Mouse (Mus musculus): ENCODE results near the gene Lhfpl2.

Lhfpl2 gene

DNA sequence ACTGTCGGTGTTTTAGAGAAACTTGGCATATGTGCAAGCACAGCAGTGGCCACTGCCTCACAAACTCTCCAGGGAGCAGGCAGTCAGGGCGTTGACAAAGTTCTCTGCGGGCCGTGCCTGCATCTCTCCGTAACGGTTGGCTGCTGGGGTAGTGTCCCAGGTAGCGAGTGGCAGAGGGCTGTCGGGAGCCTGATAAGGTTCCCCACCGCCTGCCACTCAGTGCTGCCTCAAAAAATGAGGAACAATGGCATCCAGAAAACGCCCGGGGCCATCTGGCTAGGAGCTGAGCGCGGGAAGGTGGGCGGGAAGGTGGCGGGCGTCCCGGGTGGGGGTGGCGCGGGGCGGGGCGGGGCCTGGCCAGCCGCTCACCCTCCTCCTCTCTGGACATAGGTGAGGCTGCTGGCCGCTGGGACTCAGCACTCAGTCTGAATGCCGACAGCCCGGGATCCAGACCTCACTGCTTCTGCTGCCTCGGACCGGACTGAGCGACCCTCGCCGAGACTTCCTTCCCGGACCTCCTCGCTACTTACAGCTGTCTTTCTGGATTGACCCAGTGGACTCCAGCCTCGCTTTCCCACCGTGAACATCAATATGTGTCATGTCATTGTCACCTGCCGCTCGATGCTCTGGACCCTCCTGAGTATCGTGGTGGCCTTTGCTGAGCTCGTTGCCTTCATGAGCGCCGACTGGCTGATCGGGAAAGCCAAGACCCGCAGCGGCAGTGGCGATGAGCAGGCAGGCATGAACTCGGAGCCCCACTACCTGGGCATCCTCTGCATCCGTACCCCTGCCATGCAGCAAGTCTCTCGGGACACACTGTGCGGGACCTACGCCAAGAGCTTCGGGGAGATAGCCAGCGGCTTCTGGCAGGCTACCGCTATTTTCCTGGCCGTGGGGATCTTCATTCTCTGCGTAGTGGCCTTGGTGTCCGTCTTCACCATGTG, 116.3 kb downstream of the Lhfpl2 start:
- in situ Hi-C loops (cut with MboI, MseI), result no loop called here

DNA sequence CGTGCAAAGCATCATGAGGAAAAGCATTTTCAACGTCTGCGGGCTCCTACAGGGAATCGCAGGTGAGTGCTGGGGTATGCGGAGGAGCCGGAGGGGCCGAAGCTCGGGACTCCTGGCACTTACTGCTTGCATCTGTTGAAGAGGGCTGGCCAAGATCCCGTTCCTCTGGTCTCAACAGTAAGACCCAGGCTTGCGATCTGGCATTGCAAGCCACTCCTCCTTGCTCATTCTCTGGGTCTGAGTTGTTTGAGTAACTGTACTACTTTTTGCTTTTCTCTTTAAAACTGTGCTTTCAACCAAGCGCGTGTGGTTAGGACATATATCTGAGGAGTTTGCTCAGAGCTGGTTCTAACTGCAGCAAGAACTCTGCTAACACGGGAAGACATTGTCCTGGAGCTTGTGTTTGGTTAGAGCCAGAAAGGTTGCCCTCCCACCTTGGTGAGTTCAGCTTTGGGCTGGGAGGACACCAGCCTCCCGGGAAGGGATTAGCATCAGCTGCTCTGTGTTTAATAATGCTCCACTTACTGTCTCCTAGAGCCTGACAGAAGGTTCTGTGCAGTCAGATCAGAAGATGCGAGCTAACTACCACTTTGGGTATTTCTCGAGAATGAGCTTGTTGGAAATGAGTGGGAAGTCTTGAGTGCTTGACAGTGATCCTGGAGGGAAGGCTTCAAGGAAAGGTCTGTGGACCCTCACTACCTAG, 117.1 kb downstream of the Lhfpl2 start:
- in situ Hi-C loops (cut with MboI, MseI), result no loop called here

- in situ Hi-C loops (cut with MboI, MseI), result no loop called here
Observed at GRCm38 (mm10) chr13:94175379-94176050, 117.9 kb downstream of the Lhfpl2 start.

- in situ Hi-C loops (cut with MboI, MseI), result no loop called here
Observed at GRCm38 (mm10) chr13:94177148-94177547, 119.6 kb downstream of the Lhfpl2 start.

- in situ Hi-C loops (cut with MboI, MseI), result no loop called here
Observed at GRCm38 (mm10) chr13:94178401-94179040, 120.9 kb downstream of the Lhfpl2 start.

DNA sequence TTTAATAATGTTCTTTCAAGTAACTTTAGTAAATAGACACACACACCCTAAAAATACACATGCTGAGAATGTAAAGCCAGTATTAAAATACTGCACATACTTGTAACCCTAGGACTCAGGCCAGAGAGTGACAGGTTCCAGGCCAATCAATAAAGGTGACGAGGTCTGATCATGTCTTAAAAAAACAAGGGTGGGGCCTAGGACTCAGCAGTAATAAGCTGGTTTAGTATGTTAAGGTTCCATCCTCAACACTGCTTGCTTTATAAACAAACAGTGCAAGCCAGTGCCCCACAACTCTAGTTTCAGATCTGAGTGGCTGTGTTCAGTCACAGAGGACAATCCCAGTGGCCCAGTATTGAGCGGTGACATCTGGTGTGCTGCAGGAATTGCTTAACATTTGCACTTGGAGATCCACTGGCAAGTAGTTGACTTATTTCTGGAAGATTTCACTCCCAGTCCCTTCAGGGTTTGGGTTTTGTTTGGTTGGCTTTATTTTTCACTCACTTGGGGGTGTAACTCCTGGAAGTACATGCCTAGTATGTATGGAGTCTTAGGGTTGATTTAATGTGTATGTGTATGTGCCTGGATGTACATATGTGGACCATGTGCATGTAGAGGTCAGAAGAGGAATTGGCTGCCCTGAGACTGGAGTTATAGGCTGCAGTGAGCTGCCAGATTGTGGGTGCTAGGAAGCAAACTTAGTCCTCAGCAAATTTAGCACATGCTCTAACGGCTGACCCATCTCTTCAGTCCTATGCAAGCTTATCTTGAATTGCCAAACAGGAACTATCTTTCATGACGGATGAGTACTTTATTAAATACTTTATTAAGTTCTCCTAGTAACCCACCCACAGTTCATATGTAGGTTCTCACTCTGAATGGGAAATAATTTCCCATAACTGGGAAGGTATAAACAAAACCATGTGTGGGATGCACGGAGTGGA, 123.2 kb downstream of the Lhfpl2 start:
- in situ Hi-C loops (cut with MboI, MseI), result no loop called here

- in situ Hi-C loops (cut with MboI, MseI), result no loop called here
Observed at GRCm38 (mm10) chr13:94182026-94182425, 124.4 kb downstream of the Lhfpl2 start.

GRCm38 (mm10) chr13:94183372-94184021, 125.9 kb downstream of the Lhfpl2 start:
- in situ Hi-C loops (cut with MboI, MseI), result no loop called here

DNA sequence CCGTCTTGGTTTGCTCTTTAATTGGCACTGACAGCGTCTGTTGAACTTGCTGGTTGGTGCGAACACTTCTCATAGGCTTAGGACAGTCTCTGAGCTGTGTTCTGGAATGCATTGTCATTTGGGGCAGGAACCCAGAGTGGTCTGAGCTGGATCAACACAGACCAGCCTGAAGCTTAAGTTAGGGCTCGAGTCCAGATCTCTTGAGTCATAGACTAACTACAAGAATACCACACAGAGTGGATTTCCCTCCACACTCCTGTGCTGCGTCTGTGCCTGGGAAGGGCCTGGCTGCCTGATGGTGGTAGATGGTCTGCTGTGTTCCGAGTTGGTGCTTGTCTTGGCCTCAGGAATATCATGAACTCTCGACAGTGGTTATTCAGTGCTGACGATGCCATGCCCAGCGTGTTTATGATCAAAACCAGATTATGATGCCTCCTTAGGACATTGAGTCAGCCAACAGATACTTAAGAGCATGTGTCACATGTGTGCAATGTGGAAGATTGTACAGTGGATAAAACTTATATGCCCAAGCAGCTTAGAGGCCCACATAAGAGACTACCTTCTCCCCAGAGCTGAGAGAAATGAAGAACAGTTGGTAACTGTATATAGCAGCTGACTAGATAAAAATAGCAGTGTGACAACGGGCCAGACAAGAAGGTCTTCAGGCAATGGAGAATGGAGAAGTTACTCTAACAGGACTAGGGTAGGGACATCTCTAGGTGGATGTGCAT, 127.3 kb downstream of the Lhfpl2 start:
- in situ Hi-C loops (cut with MboI, MseI), result no loop called here

- in situ Hi-C loops (cut with MboI, MseI), result no loop called here
Observed at GRCm38 (mm10) chr13:94185631-94186030, 128.0 kb downstream of the Lhfpl2 start.

GRCm38 (mm10) chr13:94188200-94189086, 130.8 kb downstream of the Lhfpl2 start:
- in situ Hi-C loops (cut with MboI, MseI), result no loop called here

DNA sequence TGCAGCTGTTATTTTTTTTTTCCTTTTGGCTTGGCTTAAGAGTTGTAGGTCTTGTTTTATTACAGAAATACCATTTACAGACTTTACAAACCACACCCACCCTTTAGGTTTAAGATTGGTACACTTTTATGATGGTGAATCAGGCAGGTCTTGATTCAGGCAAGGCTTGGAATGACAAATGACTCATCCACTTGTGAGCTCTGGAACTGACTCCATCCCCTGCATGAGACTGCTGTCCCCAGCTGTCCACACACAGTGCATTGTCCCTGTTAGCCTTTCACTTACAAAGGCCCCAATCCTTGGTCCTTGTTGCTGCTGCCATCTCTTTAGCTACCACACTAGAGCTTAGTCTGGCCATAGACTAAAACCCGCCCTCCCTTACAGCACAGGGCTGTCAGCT, 132.8 kb downstream of the Lhfpl2 start:
- in situ Hi-C loops (cut with MboI, MseI), result no loop called here

DNA sequence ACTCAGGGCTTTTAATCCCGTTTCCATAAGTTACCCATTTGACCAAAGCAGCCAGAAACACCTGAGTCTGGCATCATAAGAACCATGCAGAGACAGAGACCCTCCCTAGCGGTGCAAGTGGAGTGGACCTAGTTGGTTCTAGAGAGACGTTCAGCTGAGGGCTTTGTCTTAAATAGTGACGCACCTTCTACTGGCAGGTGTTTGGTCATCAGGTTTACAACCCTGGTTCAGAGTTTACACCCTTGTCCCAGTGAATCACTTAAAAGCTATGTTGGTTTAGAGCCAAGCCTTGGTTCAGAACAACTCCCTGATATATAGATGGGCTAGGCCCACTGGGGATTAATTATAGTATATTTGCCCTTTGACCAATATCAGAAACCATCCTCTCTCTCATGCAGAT, 135.6 kb downstream of the Lhfpl2 start:
- in situ Hi-C loops (cut with MboI, MseI), result no loop called here

- in situ Hi-C loops (cut with MboI, MseI), result no loop called here
Observed at GRCm38 (mm10) chr13:94198616-94199015, 141.0 kb downstream of the Lhfpl2 start.

- in situ Hi-C loops (cut with MboI, MseI), result no loop called here
Observed at GRCm38 (mm10) chr13:94199829-94200228, 142.2 kb downstream of the Lhfpl2 start.

- in situ Hi-C loops (cut with MboI, MseI), result no loop called here
Observed at GRCm38 (mm10) chr13:94205234-94205633, 147.6 kb downstream of the Lhfpl2 start.

DNA sequence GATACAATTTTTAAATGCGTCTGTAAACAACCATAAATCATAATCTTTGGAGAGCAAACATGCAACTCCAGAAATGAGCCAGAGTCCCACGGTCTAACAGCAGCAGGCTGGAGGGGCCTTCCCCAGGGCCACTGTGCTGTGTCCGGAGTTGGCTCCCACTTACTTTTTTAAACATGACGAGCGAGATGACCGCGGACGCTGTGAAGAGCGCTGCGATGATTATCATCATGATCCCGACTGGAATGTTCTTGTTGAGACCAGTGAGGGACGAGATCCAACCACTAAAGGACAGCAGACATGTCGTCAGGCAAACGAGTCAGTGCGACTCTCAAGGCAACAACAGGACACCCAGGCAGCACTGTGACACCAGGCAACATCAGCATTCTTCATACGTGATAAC, 150.4 kb downstream of the Lhfpl2 start:
- in situ Hi-C loops (cut with MboI, MseI), result no loop called here

DNA sequence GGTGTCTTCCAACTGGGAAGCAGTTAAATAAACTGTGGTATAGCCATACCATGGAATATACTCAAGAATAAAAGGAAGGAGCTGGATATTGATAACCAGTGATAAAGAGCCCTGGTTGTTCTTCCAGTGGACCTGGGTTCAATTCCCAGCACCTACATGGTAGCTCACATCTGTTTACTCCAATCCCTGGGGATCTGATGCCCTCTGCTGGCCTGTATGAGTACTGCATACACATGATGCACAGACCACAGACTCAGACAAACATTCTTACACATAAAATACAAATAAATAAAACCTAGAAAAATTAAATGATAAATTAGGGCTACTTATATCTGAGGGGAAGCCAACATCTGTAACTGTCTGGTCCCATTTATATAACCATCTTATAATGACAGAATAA, 151.3 kb downstream of the Lhfpl2 start:
- in situ Hi-C loops (cut with MboI, MseI), result no loop called here
